14 mouse cellular contexts compared by ENCODE assay signal in genomic region chr6:8486391-8487043, GRCm38 (mm10). TPM values are rescaled to one million over a fixed set of nuclear protein-coding genes. Genes with fewer than 3 reads are reported as not detected.
DNase-seq lines count a peak whose midpoint lies in the region; ATAC-seq and TF ChIP-seq lines count a peak whose summit lies in the region.
"Had no signal": no experiment of that assay in that cellular context is flagged by ENCODE, and none has a peak within 500 bp of the region (broad histone marks: within the 10 kb centered on the region; RNA-seq: fewer than 3 reads in every experiment).

No protein-coding gene starts in this region.

- no peak for TF ChIP-seq CTCF in G1E (IDR thresholded peaks at IDR 0.05; ENCODE audit: low read depth, low read length)

- no peaks in the 10 kb centered on the region for H3K36me3 ChIP-seq in hindbrain, embryonic 14.5 days (replicated peaks; ENCODE audit: control insufficient read depth, insufficient read depth)
- no peaks in the 10 kb centered on the region for H3K36me3 ChIP-seq in hindbrain, embryonic 12.5 days
- peaks cover 7% of the 10 kb centered on the region for H3K36me3 ChIP-seq in G1E (replicated peaks)
- H3K36me3 ChIP-seq in hindbrain, embryonic 16.5 days (ENCODE audit: control insufficient read depth, insufficient read depth, low read length) = no peaks in the 10 kb centered on the region
- H3K36me3 ChIP-seq in midbrain, embryonic 11.5 days (ENCODE audit: control insufficient read depth, insufficient read depth, low read length) = no peaks in the 10 kb centered on the region
- H3K36me3 ChIP-seq: embryonic facial prominence, embryonic 13.5 days; heart, embryonic 12.5 days; lung, embryonic 15.5 days had no signal

- peak; percentile 48; the same call in 1 of the 2 replicates for ATAC-seq in hindbrain, embryonic 14.5 days (ENCODE audit: low FRiP score)
- ATAC-seq in hindbrain, embryonic 12.5 days (ENCODE audit: low FRiP score) = no peak
- ATAC-seq in G1E (ENCODE audit: extremely low read depth, insufficient number of reproducible peaks, low FRiP score, poor library complexity, severe bottlenecking) = no peak
- ATAC-seq in hindbrain, embryonic 16.5 days = 0 out of 2 replicates have a peak, but pooled peaks have one; percentile 24
- ATAC-seq in midbrain, embryonic 11.5 days (ENCODE audit: low FRiP score) = no peak; the same call in 1 of the 2 replicates
- ATAC-seq: intestine, postnatal 0 days had no signal

- H3K9ac ChIP-seq in hindbrain, embryonic 14.5 days = no peak overlapping the region
- H3K9ac ChIP-seq in hindbrain, embryonic 12.5 days = no peak overlapping the region
- H3K9ac ChIP-seq in hindbrain, embryonic 16.5 days (ENCODE audit: low read depth, low read length) = no peak overlapping the region
- no peak overlapping the region for H3K9ac ChIP-seq in midbrain, embryonic 11.5 days (ENCODE audit: low read length)
- H3K9ac ChIP-seq: embryonic facial prominence, embryonic 13.5 days; heart, embryonic 12.5 days; lung, embryonic 15.5 days had no signal

- H3K27ac ChIP-seq in hindbrain, embryonic 14.5 days = no peak overlapping the region
- no peak overlapping the region for H3K27ac ChIP-seq in hindbrain, embryonic 12.5 days
- no peak overlapping the region for H3K27ac ChIP-seq in hindbrain, embryonic 16.5 days (ENCODE audit: low read depth, low read length)
- H3K27ac ChIP-seq in midbrain, embryonic 11.5 days (ENCODE audit: low read depth, low read length) = no peak overlapping the region
- H3K27ac ChIP-seq: embryonic facial prominence, embryonic 13.5 days; lung, embryonic 15.5 days had no signal

- no peaks in the 10 kb centered on the region for H3K9me3 ChIP-seq in hindbrain, embryonic 14.5 days (ENCODE audit: control insufficient read depth, low read length)
- H3K9me3 ChIP-seq in hindbrain, embryonic 12.5 days (replicated peaks) = no peaks in the 10 kb centered on the region
- H3K9me3 ChIP-seq in G1E (replicated peaks) = no peaks in the 10 kb centered on the region
- no peaks in the 10 kb centered on the region for H3K9me3 ChIP-seq in hindbrain, embryonic 16.5 days (ENCODE audit: control insufficient read depth, low read length)
- no peaks in the 10 kb centered on the region for H3K9me3 ChIP-seq in midbrain, embryonic 11.5 days (ENCODE audit: control insufficient read depth, low read length)
- H3K9me3 ChIP-seq: embryonic facial prominence, embryonic 13.5 days; heart, embryonic 12.5 days; lung, embryonic 15.5 days had no signal

- intact Hi-C loops in gastrocnemius, postnatal 36 days (cut with DNase I) = no loop called here

- 76% methylated on average over 17 of the region's 17 CpGs for WGBS in hindbrain, embryonic 14.5 days
- WGBS in hindbrain, embryonic 12.5 days = 76% methylated on average over 17 of the region's 17 CpGs
- 75% methylated on average over 17 of the region's 17 CpGs for WGBS in hindbrain, embryonic 16.5 days
- WGBS in midbrain, embryonic 11.5 days = 80% methylated on average over 17 of the region's 17 CpGs

- H3K27me3 ChIP-seq in hindbrain, embryonic 14.5 days (ENCODE audit: control insufficient read depth, insufficient read depth, low read length) = no peaks in the 10 kb centered on the region
- no peaks in the 10 kb centered on the region for H3K27me3 ChIP-seq in hindbrain, embryonic 12.5 days
- H3K27me3 ChIP-seq in G1E (ENCODE audit: insufficient read depth, low read length) = no peaks in the 10 kb centered on the region
- no peaks in the 10 kb centered on the region for H3K27me3 ChIP-seq in hindbrain, embryonic 16.5 days (replicated peaks; ENCODE audit: control insufficient read depth, insufficient read depth, low read length)
- H3K27me3 ChIP-seq in midbrain, embryonic 11.5 days (ENCODE audit: control insufficient read depth, insufficient read depth, low read length) = no peaks in the 10 kb centered on the region
- H3K27me3 ChIP-seq: embryonic facial prominence, embryonic 13.5 days; heart, embryonic 12.5 days; lung, embryonic 15.5 days had no signal

- H3K4me1 ChIP-seq in hindbrain, embryonic 14.5 days (replicated peaks; ENCODE audit: control insufficient read depth, insufficient read depth, low read length) = no peaks in the 10 kb centered on the region
- no peaks in the 10 kb centered on the region for H3K4me1 ChIP-seq in hindbrain, embryonic 12.5 days
- H3K4me1 ChIP-seq in G1E (ENCODE audit: insufficient read depth, low read depth, low read length) = peaks cover 66% of the 10 kb centered on the region
- H3K4me1 ChIP-seq in hindbrain, embryonic 16.5 days (ENCODE audit: control insufficient read depth, insufficient read depth, low read depth, low read length) = no peaks in the 10 kb centered on the region
- peaks cover 7% of the 10 kb centered on the region for H3K4me1 ChIP-seq in midbrain, embryonic 11.5 days (ENCODE audit: control insufficient read depth, insufficient read depth, low read length)
- H3K4me1 ChIP-seq: embryonic facial prominence, embryonic 13.5 days had no signal

- no peak overlapping the region for H3K4me3 ChIP-seq in hindbrain, embryonic 14.5 days (replicated peaks; ENCODE audit: low read length)
- H3K4me3 ChIP-seq in hindbrain, embryonic 12.5 days = no peak overlapping the region
- H3K4me3 ChIP-seq in G1E (ENCODE audit: low read depth, low read length) = peak overlapping the region; percentile 68
- no peak overlapping the region for H3K4me3 ChIP-seq in hindbrain, embryonic 16.5 days (ENCODE audit: low read length)
- H3K4me3 ChIP-seq in midbrain, embryonic 11.5 days (ENCODE audit: low read depth, low read length) = no peak overlapping the region
- H3K4me3 ChIP-seq: embryonic facial prominence, embryonic 13.5 days; heart, embryonic 12.5 days; lung, embryonic 15.5 days had no signal

- H3K4me2 ChIP-seq in hindbrain, embryonic 14.5 days (replicated peaks) = no peak overlapping the region
- no peak overlapping the region for H3K4me2 ChIP-seq in hindbrain, embryonic 12.5 days (replicated peaks)
- no peak overlapping the region for H3K4me2 ChIP-seq in hindbrain, embryonic 16.5 days (ENCODE audit: low read length)
- no peak overlapping the region for H3K4me2 ChIP-seq in midbrain, embryonic 11.5 days
- H3K4me2 ChIP-seq: embryonic facial prominence, embryonic 13.5 days; lung, embryonic 15.5 days had no signal

- no peak for DNase-seq in hindbrain, embryonic 14.5 days (ENCODE audit: low spot score)
- DNase-seq in G1E (ENCODE audit: low spot score) = no peak
- peak; percentile 84 for DNase-seq in midbrain, embryonic 11.5 days (ENCODE audit: low spot score, missing footprints)
- DNase-seq in adrenal gland, adult 2 months = no peak
- no peak for DNase-seq in gastrocnemius, postnatal 36 days
- no peak for DNase-seq in embryo, embryonic 10.5 days (ENCODE audit: low spot score)
- DNase-seq: cerebellum, adult 9-11 months; kidney, postnatal 4 days had no signal

RNA-seq across cellular contexts. Expression of gene Glcci1, which starts 22.9 kb away (rescaled TPM):
- polyA plus RNA-seq in hindbrain, embryonic 14.5 days (2014; fragmentation: Nextera tagmentation; extraction: Ambion mirVana) = 10.0 and 10.5 TPM in 2 replicates
- polyA plus RNA-seq in hindbrain, embryonic 12.5 days (2016; fragmentation: Nextera tagmentation; extraction: Ambion mirVana) = 19.3 and 20.8 TPM in 2 replicates
- total RNA-seq in G1E (2014; fragmentation: Nextera tagmentation) (85.9 and 92.2 TPM in 2 replicates), G1E (2017) (37.4 and 45.4 TPM in 2 replicates)
- 19.0 and 20.6 TPM in 2 replicates for polyA plus RNA-seq in G1E (2012)
- 3.7 and 3.9 TPM in 2 replicates for polyA plus RNA-seq in hindbrain, embryonic 16.5 days (2015; fragmentation: Nextera tagmentation; extraction: Ambion mirVana)
- 16.5 and 18.2 TPM in 2 replicates for polyA plus RNA-seq in midbrain, embryonic 11.5 days (2014; fragmentation: Nextera tagmentation; extraction: Ambion mirVana)
- 10 to 100 TPM; 32.3 to 32.5 TPM for total RNA-seq in adrenal gland, adult 2 months (2021)
- polyA plus RNA-seq in adrenal gland, adult 2 months (2012; rRNA removed) = 4.0 and 4.4 TPM in 2 replicates
- 1 to 10 TPM; 5.2 to 7.4 TPM for total RNA-seq in gastrocnemius, postnatal 36 days (2021)

Comparison
In these comparisons a context has a peak if more than half of its experiments do, and no peak if none do; other contexts are left out.
1. ATAC-seq: peak in hindbrain, embryonic 14.5 days (single experiment) and hindbrain, embryonic 16.5 days (single experiment); none in hindbrain, embryonic 12.5 days (single experiment), G1E (single experiment) and midbrain, embryonic 11.5 days (single experiment).